Mouse (Mus musculus): ENCODE results near the gene Inafm1.

- no peak for TF ChIP-seq CTCF (IDR thresholded peaks at IDR 0.05; ENCODE audit: low read depth)
- TF ChIP-seq EP300 (optimal IDR thresholded peaks at IDR 0.05): no peak
Observed at GRCm38 (mm10) chr7:16271139-16271538, 2.3 kb downstream of the Inafm1 start.
